Mouse (Mus musculus) left cerebral cortex, adult 8-10 months (tissue): ENCODE measurements around the gene Mrpl2. TPM values are rescaled to one million over a fixed set of nuclear protein-coding genes. Genes with fewer than 3 reads are reported as not detected.

ENCODE experiments used
- total RNA-seq, 4 experiments: library from RNA; stranded (reverse); gene quantifications; 2 replicates each; pipeline ENCODE4 v1.2.4; 2022

Mrpl2 gene
- total RNA-seq, 4 experiments from 2014 or later, result 54.2 to 66.0 (median 59.1) TPM

Other genes with a start within 250 kb of the Mrpl2 start
- gene Crip3, start 217.3 kb upstream of the Mrpl2 start, total RNA-seq, result 1 to 10 TPM; 2.0 to 3.0 (median 2.5) TPM
- under 1 TPM; 0.53 to 0.78 (median 0.66) TPM for gene Slc22a7, start 207.8 kb upstream of the Mrpl2 start, total RNA-seq
- 100 to 1,000 TPM; 110 to 125 (median 119) TPM for gene Ttbk1, start 158.6 kb upstream of the Mrpl2 start, total RNA-seq
- 1 to 10 TPM; 3.0 to 5.4 (median 4.8) TPM for gene Dnph1, start 149.5 kb upstream of the Mrpl2 start, total RNA-seq
- gene Cul9, start 99.8 kb upstream of the Mrpl2 start, total RNA-seq, result 10 to 100 TPM; 62.1 to 68.2 (median 66.4) TPM
- gene Srf, start 90.1 kb upstream of the Mrpl2 start, total RNA-seq, result 10 to 100 TPM; 57.3 to 61.0 (median 60.6) TPM
- 10 to 100 TPM; 11.2 to 12.9 (median 11.8) TPM for gene Ptk7, start 16.7 kb upstream of the Mrpl2 start, total RNA-seq
- gene Klc4, start 207 bp upstream of the Mrpl2 start, total RNA-seq, result 10 to 100 TPM; 20.8 to 23.4 (median 22.5) TPM
- 10 to 100 TPM; 28.0 to 33.6 (median 32.5) TPM for gene Cul7, start 4.1 kb downstream of the Mrpl2 start, total RNA-seq
- 10 to 100 TPM; 16.6 to 19.3 (median 17.9) TPM for gene Rrp36, start 28.1 kb downstream of the Mrpl2 start, total RNA-seq
- 100 to 1,000 TPM; 108 to 117 (median 113) TPM for gene Mea1, start 32.6 kb downstream of the Mrpl2 start, total RNA-seq
- gene Klhdc3, start 34.7 kb downstream of the Mrpl2 start, total RNA-seq, result 100 to 1,000 TPM; 175 to 193 (median 189) TPM
- gene Ppp2r5d, start 58.9 kb downstream of the Mrpl2 start, total RNA-seq, result 10 to 100 TPM; 90.0 to 95.9 (median 92.0) TPM
- 10 to 100 TPM; 43.0 to 46.5 (median 45.4) TPM for gene Pex6, start 65.2 kb downstream of the Mrpl2 start, total RNA-seq
- under 1 TPM in 3 of 4 experiments, not detected in 1; 0.43 to 0.74 (median 0.63) TPM for gene Gnmt, start 82.9 kb downstream of the Mrpl2 start, total RNA-seq
- 10 to 100 TPM; 66.8 to 75.9 (median 71.0) TPM for gene Cnpy3, start 106.0 kb downstream of the Mrpl2 start, total RNA-seq
- gene Ptcra, start 117.5 kb downstream of the Mrpl2 start, total RNA-seq, result under 1 TPM in 2 of 4 experiments, not detected in 2; 0.28 to 0.46 TPM
- 1 to 10 TPM; 6.4 to 6.9 (median 6.7) TPM for gene 2310039H08Rik, start 126.4 kb downstream of the Mrpl2 start, total RNA-seq
- gene Rpl7l1, start 136.4 kb downstream of the Mrpl2 start, total RNA-seq, result 10 to 100 TPM; 39.0 to 54.3 (median 41.4) TPM
- 10 to 100 TPM; 54.4 to 63.1 (median 59.4) TPM for gene Bicral, start 212.3 kb downstream of the Mrpl2 start, total RNA-seq
- 10 to 100 TPM; 26.1 to 38.4 (median 32.5) TPM for gene Tbcc, start 244.5 kb downstream of the Mrpl2 start, total RNA-seq